Mouse (Mus musculus) myocyte (in vitro differentiated cells): Measurements from ENCODE around the gene Ank. TPM values are rescaled to one million over a fixed set of nuclear protein-coding genes. Genes with fewer than 3 reads are reported as not detected.

Experiments
- H3K27me3 ChIP-seq: one replicate; pipeline ENCODE4 v1.6.1; 2011; ENCODE audit not compliant: control insufficient read depth, insufficient read depth, insufficient read length
- H3K36me3 ChIP-seq: one replicate; pipeline ENCODE4 v1.6.1; 2011; ENCODE audit not compliant: control insufficient read depth, insufficient read depth
- H3K4me2 ChIP-seq: one replicate; pipeline ENCODE4 v1.6.1; 2011; ENCODE audit warnings: low read depth, control low read depth
- H3K4me3 ChIP-seq: one replicate; pipeline ENCODE4 v1.5.1; 2011; ENCODE audit warnings: mild to moderate bottlenecking, control low read depth, moderate library complexity
- H3K79me2 ChIP-seq: one replicate; pipeline ENCODE4 v1.6.1; 2011; ENCODE audit not compliant: control insufficient read depth, insufficient read depth
- H3ac ChIP-seq: one replicate; pipeline ENCODE4 v1.6.1; 2011; ENCODE audit not compliant: control insufficient read depth, insufficient read length
- CEBPB ChIP-seq: IDR thresholded peaks from 2 replicates; pipeline ENCODE4 v1.6.1; 2011; ENCODE audit warnings: mild to moderate bottlenecking, moderate library complexity; ENCODE audit not compliant: poor library complexity, insufficient read depth, severe bottlenecking
- E2F4 ChIP-seq: IDR thresholded peaks from one replicate; pipeline ENCODE4 v1.6.1; 2011; ENCODE audit warnings: mild to moderate bottlenecking, control low read depth, moderate library complexity; ENCODE audit not compliant: insufficient read depth
- MAX ChIP-seq: IDR thresholded peaks from one replicate; pipeline ENCODE4 v1.6.1; 2011; ENCODE audit warnings: low read depth, mild to moderate bottlenecking, control low read depth
- MYOD1 ChIP-seq, 3 experiments: IDR thresholded peaks; one replicate each; pipeline ENCODE4 v1.6.1; 2011; ENCODE audit warnings: control low read depth in 2 of 3, low read depth in 2 of 3, mild to moderate bottlenecking in 2 of 3, moderate library complexity in 1 of 3; ENCODE audit not compliant: insufficient read length in 2 of 3, control insufficient read depth in 1 of 3
- MYOG ChIP-seq, 3 experiments: IDR thresholded peaks; one replicate each; pipeline ENCODE4 v1.6.1; 2011; ENCODE audit warnings: control low read depth in 2 of 3, low read depth in 2 of 3, mild to moderate bottlenecking in 2 of 3; ENCODE audit not compliant: insufficient read length in 2 of 3, control insufficient read depth in 1 of 3, insufficient read depth in 1 of 3
- POLR2A ChIP-seq: IDR thresholded peaks from one replicate; pipeline ENCODE4 v1.6.1; 2011; ENCODE audit warnings: low read depth, mild to moderate bottlenecking, control low read depth, moderate library complexity; ENCODE audit not compliant: insufficient read length
- POLR2AphosphoS2 ChIP-seq: IDR thresholded peaks from one replicate; pipeline ENCODE4 v1.6.1; 2011; ENCODE audit warnings: low read depth, control low read depth; ENCODE audit not compliant: insufficient read length
- REST ChIP-seq: IDR thresholded peaks from one replicate; pipeline ENCODE4 v1.6.1; 2011; ENCODE audit warnings: mild to moderate bottlenecking, control low read depth, moderate library complexity; ENCODE audit not compliant: insufficient read depth, insufficient read length
- SRF ChIP-seq: IDR thresholded peaks from one replicate; pipeline ENCODE4 v1.6.1; 2011; ENCODE audit warnings: low read depth; ENCODE audit not compliant: control insufficient read depth, insufficient read length
- TCF12 ChIP-seq: IDR thresholded peaks from one replicate; pipeline ENCODE4 v1.6.1; 2011; ENCODE audit warnings: mild to moderate bottlenecking, control low read depth; ENCODE audit not compliant: poor library complexity, insufficient read depth, severe bottlenecking
- TCF3 ChIP-seq: IDR thresholded peaks from one replicate; pipeline ENCODE4 v1.6.1; 2011; ENCODE audit warnings: low read depth, control low read depth; ENCODE audit not compliant: insufficient read length
- USF1 ChIP-seq: IDR thresholded peaks from one replicate; pipeline ENCODE4 v1.6.1; 2011; ENCODE audit warnings: low read depth, mild to moderate bottlenecking, control low read depth, moderate library complexity
- polyA plus RNA-seq: library from polyadenylated mRNA; unstranded; fragments of >200 nt; fragmentation: generic; extraction: Trizol; gene quantifications from one replicate; pipeline ENCODE4 v1.2.1, GENCODE M21; 2012; ENCODE audit warnings: missing spikeins

Ank gene
- 103 TPM for polyA plus RNA-seq

DNA sequence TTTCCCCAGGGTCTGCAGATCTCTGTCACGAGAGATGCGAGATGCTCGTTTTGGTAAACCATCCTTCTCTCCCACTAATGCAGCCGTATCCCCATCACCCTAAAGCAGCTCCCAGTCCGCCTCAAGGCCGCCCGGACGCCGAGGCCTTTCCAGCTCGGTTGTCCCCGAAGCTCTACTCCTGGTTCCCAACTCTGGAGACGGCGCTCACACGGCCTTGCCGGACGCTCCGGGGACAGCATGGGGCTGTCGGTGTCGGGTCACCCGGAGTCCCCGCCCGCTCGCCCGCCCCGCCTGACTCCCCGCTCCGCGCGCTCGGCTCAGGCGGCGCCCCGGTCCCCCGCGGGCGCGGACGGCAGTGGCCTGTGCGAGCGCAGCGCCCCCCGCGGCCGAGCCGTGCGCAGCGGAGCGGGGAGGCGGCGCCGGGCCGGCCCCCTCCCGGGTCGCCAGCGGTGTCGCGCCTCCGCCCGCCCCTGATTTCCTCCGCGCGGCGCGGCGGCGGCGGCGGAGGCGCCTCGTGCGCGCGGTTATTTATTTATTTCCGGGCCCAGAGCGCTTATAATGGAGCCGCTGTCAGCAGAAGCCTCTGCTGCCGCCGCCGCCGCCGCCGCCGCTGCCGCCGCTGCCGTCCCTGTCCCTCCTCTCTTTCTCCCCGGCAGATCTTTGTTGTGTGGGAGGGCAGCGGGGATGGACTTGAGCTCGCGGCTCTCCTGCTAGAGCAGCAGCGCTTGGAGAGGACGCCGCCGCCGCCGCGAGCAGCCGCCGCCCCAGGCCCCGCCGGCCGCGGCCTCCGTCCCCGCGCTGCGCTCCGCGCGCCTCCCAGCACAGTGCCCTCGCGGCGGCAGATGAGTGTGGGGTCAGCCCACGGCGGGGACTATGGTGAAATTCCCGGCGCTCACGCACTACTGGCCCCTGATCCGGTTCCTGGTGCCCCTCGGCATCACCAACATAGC, at the start of gene Ank:
Gene Ank, plus strand, starts transcription at position 547 of the 950 bp plus-strand sequence.
- TF ChIP-seq POLR2AphosphoS2: peak; percentile 16
- TF ChIP-seq POLR2A: peak; percentile 75
- no peak for TF ChIP-seq REST
- peak in 1 of 3 experiments; percentile 58 for TF ChIP-seq MYOD1 (IDR thresholded peaks at IDR 0.05; ENCODE audit: control insufficient read depth in 1 of 3, insufficient read length in 2 of 3, low read depth in 2 of 3)
- peak in 1 of 3 experiments; percentile 42 for TF ChIP-seq MYOG (IDR thresholded peaks at IDR 0.05; ENCODE audit: control insufficient read depth in 1 of 3, insufficient read depth in 1 of 3, insufficient read length in 2 of 3, low read depth in 2 of 3)
- TF ChIP-seq TCF12: no peak
- H3K4me2 ChIP-seq: peak within 1 kb of the TSS; percentile 92
- H3ac ChIP-seq: peak within 1 kb of the TSS; percentile 65
- no peaks in the 10 kb centered on the region for H3K27me3 ChIP-seq
- H3K36me3 ChIP-seq: peaks cover under 1% of the 10 kb centered on the region
- peaks cover 46% of the 10 kb centered on the region for H3K79me2 ChIP-seq
- H3K4me3 ChIP-seq: peak within 1 kb of the TSS; percentile 56

DNA sequence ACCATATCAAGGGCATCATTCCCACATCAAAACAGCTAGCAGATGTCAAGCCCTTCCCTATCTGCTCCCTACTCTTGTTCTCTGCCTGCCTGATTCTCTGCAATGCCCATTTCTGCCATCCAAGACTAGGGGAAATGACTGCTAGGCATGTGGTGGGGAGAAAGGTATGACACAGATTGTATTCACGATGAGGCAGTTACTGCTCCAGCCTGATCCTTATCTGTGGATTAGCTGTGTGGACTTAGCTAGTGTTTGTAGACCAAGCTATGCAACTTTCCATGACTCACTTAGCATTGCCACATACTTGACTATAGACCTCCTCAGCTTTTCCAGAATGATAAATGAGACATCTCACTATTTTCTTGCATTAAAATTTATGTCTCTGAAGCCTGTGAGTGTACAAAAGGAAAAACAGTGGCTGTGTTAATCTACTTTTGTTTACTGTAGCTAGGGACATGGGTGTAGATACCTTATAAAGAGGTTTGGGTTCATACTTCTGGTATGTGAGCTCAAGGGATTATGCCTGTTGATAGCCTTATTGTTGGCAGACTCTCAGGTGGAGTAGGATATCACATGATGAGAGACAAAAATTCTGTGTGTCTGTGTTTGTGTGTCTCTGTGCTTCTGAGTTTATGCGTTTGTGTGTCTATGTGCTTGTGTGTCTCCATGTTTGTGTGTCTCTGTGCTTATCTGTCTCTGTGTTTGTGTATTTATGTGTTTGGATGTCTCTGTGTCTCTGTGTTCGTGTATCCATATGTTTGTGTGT, 47.7 kb upstream of the Ank start:
- peak overlapping the region; percentile 10 for H3K4me2 ChIP-seq
- H3K27me3 ChIP-seq: no peaks in the 10 kb centered on the region
- no peaks in the 10 kb centered on the region for H3K36me3 ChIP-seq
- no peaks in the 10 kb centered on the region for H3K79me2 ChIP-seq
- H3K4me3 ChIP-seq: no peak overlapping the region
- no peak overlapping the region for H3ac ChIP-seq
- TF ChIP-seq USF1: peak; percentile 64
- TF ChIP-seq TCF3: no peak
- peak in 1 of 3 experiments; percentile 14 for TF ChIP-seq MYOD1 (IDR thresholded peaks at IDR 0.05; ENCODE audit: control insufficient read depth in 1 of 3, insufficient read length in 2 of 3, low read depth in 2 of 3)
- TF ChIP-seq MYOG (IDR thresholded peaks at IDR 0.05; ENCODE audit: control insufficient read depth in 1 of 3, insufficient read depth in 1 of 3, insufficient read length in 2 of 3, low read depth in 2 of 3): no peak
- peak; percentile 95 for TF ChIP-seq CEBPB
- TF ChIP-seq SRF: no peak
- TF ChIP-seq REST: no peak
- no peak for TF ChIP-seq POLR2AphosphoS2

GRCm38 (mm10) chr15:27421531-27421930, 44.9 kb upstream of the Ank start:
- no peak overlapping the region for H3K4me3 ChIP-seq
- no peaks in the 10 kb centered on the region for H3K36me3 ChIP-seq
- TF ChIP-seq TCF12: no peak
- TF ChIP-seq E2F4: no peak
- TF ChIP-seq USF1: no peak
- no peak for TF ChIP-seq MYOG (IDR thresholded peaks at IDR 0.05; ENCODE audit: control insufficient read depth in 1 of 3, insufficient read depth in 1 of 3, insufficient read length in 2 of 3, low read depth in 2 of 3)
- TF ChIP-seq TCF3: no peak
- TF ChIP-seq POLR2A: no peak
- TF ChIP-seq CEBPB: no peak
- TF ChIP-seq REST: no peak
- TF ChIP-seq POLR2AphosphoS2: no peak
- TF ChIP-seq MYOD1 (IDR thresholded peaks at IDR 0.05; ENCODE audit: control insufficient read depth in 1 of 3, insufficient read length in 2 of 3, low read depth in 2 of 3): no peak
- no peak for TF ChIP-seq MAX
- no peak for TF ChIP-seq SRF
- H3K27me3 ChIP-seq: no peaks in the 10 kb centered on the region
- H3ac ChIP-seq: no peak overlapping the region
- H3K4me2 ChIP-seq: no peak overlapping the region
- H3K79me2 ChIP-seq: no peaks in the 10 kb centered on the region

DNA sequence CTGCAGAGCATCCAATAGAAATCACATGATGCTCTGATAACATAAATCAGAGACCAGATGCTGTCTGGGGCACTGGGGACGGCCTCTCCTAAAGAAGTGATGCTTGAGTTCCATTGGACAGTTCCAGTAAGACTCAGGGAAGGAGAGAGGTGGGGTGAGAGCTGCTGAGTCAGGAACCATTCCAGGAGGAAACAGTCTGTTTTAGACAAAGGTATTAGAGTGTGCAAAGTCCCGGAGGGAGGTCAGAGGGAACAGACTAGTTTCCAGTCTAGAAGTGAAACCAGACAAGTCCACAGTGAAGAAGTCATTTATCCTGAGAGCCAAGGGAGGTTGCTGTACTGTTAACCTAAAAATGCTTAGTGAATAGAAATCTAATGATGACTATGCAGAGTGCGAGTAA, 38.9 kb upstream of the Ank start:
- Histone ChIP-seq H3K4me3 (no peak overlapping the region), H3K27me3 (no peaks in the 10 kb centered on the region), H3K36me3 (no peaks in the 10 kb centered on the region), H3K4me2 (no peak overlapping the region), H3K79me2 (no peaks in the 10 kb centered on the region), H3ac (no peak overlapping the region)
- TF ChIP-seq POLR2AphosphoS2: no peak
- TF ChIP-seq TCF3: no peak
- TF ChIP-seq E2F4: no peak
- TF ChIP-seq CEBPB: no peak
- TF ChIP-seq POLR2A: no peak
- no peak for TF ChIP-seq MYOD1 (IDR thresholded peaks at IDR 0.05; ENCODE audit: control insufficient read depth in 1 of 3, insufficient read length in 2 of 3, low read depth in 2 of 3)
- TF ChIP-seq TCF12: no peak
- TF ChIP-seq MAX: no peak
- no peak for TF ChIP-seq REST
- no peak for TF ChIP-seq MYOG (IDR thresholded peaks at IDR 0.05; ENCODE audit: control insufficient read depth in 1 of 3, insufficient read depth in 1 of 3, insufficient read length in 2 of 3, low read depth in 2 of 3)
- no peak for TF ChIP-seq USF1
- no peak for TF ChIP-seq SRF
